ENCODE assay signal across 24 mouse cellular contexts in the genomic region with DNA sequence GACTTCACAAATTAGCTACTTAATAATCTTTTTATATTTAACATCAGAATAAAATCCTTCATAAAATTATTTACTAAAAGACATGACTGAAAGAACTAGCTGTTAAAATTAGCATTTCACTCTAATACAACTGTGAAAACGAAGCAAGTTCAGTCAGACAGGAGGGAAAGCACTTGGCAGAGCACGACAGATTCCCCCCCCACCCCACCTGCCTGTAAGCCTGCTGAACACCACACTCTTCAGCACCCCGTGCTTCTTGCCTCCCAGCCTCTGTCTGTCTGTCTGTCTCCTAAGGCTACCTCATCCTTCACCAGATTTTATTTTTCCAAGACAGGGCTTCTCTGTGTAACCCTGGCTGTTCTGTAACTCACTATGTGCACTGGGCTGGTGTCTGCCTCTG. TPM values are rescaled to one million over a fixed set of nuclear protein-coding genes. Genes with fewer than 3 reads are reported as not detected.
A peak's percentile ranks its signal among the peaks of the same experiment; 100 is the strongest.
DNase-seq lines count a peak whose midpoint lies in the region; ATAC-seq and TF ChIP-seq lines count a peak whose summit lies in the region.
"Had no signal": no experiment of that assay in that cellular context is flagged by ENCODE, and none has a peak within 500 bp of the region (broad histone marks: within the 10 kb centered on the region; RNA-seq: fewer than 3 reads in every experiment).

No protein-coding gene starts in this region.

- H3K36me3 ChIP-seq in hindbrain, postnatal 0 days (ENCODE audit: insufficient read depth, low read length): no peaks in the 10 kb centered on the region
- H3K36me3 ChIP-seq in hindbrain, embryonic 14.5 days (replicated peaks; ENCODE audit: control insufficient read depth, insufficient read depth): no peaks in the 10 kb centered on the region
- H3K36me3 ChIP-seq in forebrain, embryonic 12.5 days (replicated peaks): no peaks in the 10 kb centered on the region
- H3K36me3 ChIP-seq in limb, embryonic 10.5 days: peaks cover 36% of the 10 kb centered on the region
- H3K36me3 ChIP-seq: hindbrain, embryonic 15.5 days had no signal

- 28% methylated on average over 3 of the region's 3 CpGs for WGBS in hindbrain, postnatal 0 days
- 47% methylated on average over 3 of the region's 3 CpGs for WGBS in hindbrain, embryonic 14.5 days
- 59% methylated on average over 3 of the region's 3 CpGs for WGBS in forebrain, embryonic 12.5 days
- WGBS in limb, embryonic 10.5 days: 71% methylated on average over 3 of the region's 3 CpGs

- H3K4me3 ChIP-seq in hindbrain, postnatal 0 days (ENCODE audit: low read length): no peak overlapping the region
- no peak overlapping the region for H3K4me3 ChIP-seq in hindbrain, embryonic 14.5 days (replicated peaks; ENCODE audit: low read length)
- no peak overlapping the region for H3K4me3 ChIP-seq in forebrain, embryonic 12.5 days (replicated peaks)
- H3K4me3 ChIP-seq in limb, embryonic 10.5 days: no peak overlapping the region
- H3K4me3 ChIP-seq: heart, adult 2 months; hindbrain, embryonic 15.5 days; left cerebral cortex, adult 2 months; megakaryocyte, embryonic 14.5 days had no signal

- H3K27me3 ChIP-seq in hindbrain, postnatal 0 days (ENCODE audit: insufficient read depth, low read length): no peaks in the 10 kb centered on the region
- H3K27me3 ChIP-seq in hindbrain, embryonic 14.5 days (ENCODE audit: control insufficient read depth, insufficient read depth, low read length): no peaks in the 10 kb centered on the region
- H3K27me3 ChIP-seq in forebrain, embryonic 12.5 days: no peaks in the 10 kb centered on the region
- H3K27me3 ChIP-seq in limb, embryonic 10.5 days (ENCODE audit: low read depth, poor library complexity, severe bottlenecking): no peaks in the 10 kb centered on the region
- H3K27me3 ChIP-seq: CH12.LX; hindbrain, embryonic 15.5 days; megakaryocyte, embryonic 14.5 days had no signal

- no peaks in the 10 kb centered on the region for H3K9me3 ChIP-seq in hindbrain, postnatal 0 days (ENCODE audit: low read length)
- no peaks in the 10 kb centered on the region for H3K9me3 ChIP-seq in hindbrain, embryonic 14.5 days (ENCODE audit: control insufficient read depth, low read length)
- H3K9me3 ChIP-seq in forebrain, embryonic 12.5 days: no peaks in the 10 kb centered on the region
- H3K9me3 ChIP-seq in limb, embryonic 10.5 days (replicated peaks): no peaks in the 10 kb centered on the region
- H3K9me3 ChIP-seq: G1E; hindbrain, embryonic 15.5 days; megakaryocyte, embryonic 14.5 days had no signal

- TF ChIP-seq CTCF in hindbrain, postnatal 0 days (IDR thresholded peaks at IDR 0.05; ENCODE audit: low read depth): no peak
- TF ChIP-seq CTCF in brain, embryonic 14.5 days (IDR thresholded peaks at IDR 0.05; ENCODE audit: borderline replicate concordance, extremely low read depth, insufficient read depth, insufficient read length): no peak

- H3K9ac ChIP-seq in hindbrain, postnatal 0 days (replicated peaks; ENCODE audit: low read length): 0 out of 2 replicates have a peak overlapping the region, but pooled peaks have one; percentile 21
- no peak overlapping the region; the same call in 1 of the 2 replicates for H3K9ac ChIP-seq in hindbrain, embryonic 14.5 days
- no peak overlapping the region for H3K9ac ChIP-seq in forebrain, embryonic 12.5 days
- H3K9ac ChIP-seq: hindbrain, embryonic 15.5 days; liver, postnatal 0 days had no signal

- H3K27ac ChIP-seq in hindbrain, postnatal 0 days: no peak overlapping the region; the same call in 1 of the 2 replicates
- H3K27ac ChIP-seq in hindbrain, embryonic 14.5 days: no peak overlapping the region
- H3K27ac ChIP-seq in forebrain, embryonic 12.5 days: peak overlapping the region; percentile 38; the same call in 1 of the 2 replicates
- H3K27ac ChIP-seq in limb, embryonic 10.5 days: peak overlapping the region; percentile 32; the same call in 1 of the 2 replicates
- H3K27ac ChIP-seq: heart, adult 2 months; hindbrain, embryonic 15.5 days; left cerebral cortex, adult 2 months had no signal

- TF ChIP-seq POLR2A in brain, embryonic 14.5 days (IDR thresholded peaks at IDR 0.05; ENCODE audit: borderline replicate concordance, extremely low read depth, insufficient read depth, insufficient read length, poor library complexity, severe bottlenecking): no peak

- peaks cover 8% of the 10 kb centered on the region; the same call in 1 of the 2 replicates for H3K4me1 ChIP-seq in hindbrain, postnatal 0 days (ENCODE audit: insufficient read depth, low read length)
- peaks cover 48% of the 10 kb centered on the region for H3K4me1 ChIP-seq in hindbrain, embryonic 14.5 days (replicated peaks; ENCODE audit: control insufficient read depth, insufficient read depth, low read length)
- H3K4me1 ChIP-seq in forebrain, embryonic 12.5 days: peaks cover 81% of the 10 kb centered on the region
- peaks cover 69% of the 10 kb centered on the region for H3K4me1 ChIP-seq in limb, embryonic 10.5 days

- no peak overlapping the region for H3K4me2 ChIP-seq in hindbrain, postnatal 0 days (ENCODE audit: low read depth, low read length)
- H3K4me2 ChIP-seq in hindbrain, embryonic 14.5 days (replicated peaks): no peak overlapping the region
- H3K4me2 ChIP-seq in forebrain, embryonic 12.5 days: no peak overlapping the region
- H3K4me2 ChIP-seq: hindbrain, embryonic 15.5 days had no signal

- ATAC-seq in hindbrain, postnatal 0 days: no peak
- ATAC-seq in hindbrain, embryonic 14.5 days (ENCODE audit: low FRiP score): no peak
- ATAC-seq in forebrain, embryonic 12.5 days (ENCODE audit: low FRiP score): no peak
- ATAC-seq: intestine, postnatal 0 days; liver, postnatal 0 days had no signal

- no peak for DNase-seq in hindbrain, postnatal 0 days (ENCODE audit: low spot score)
- no peak for DNase-seq in hindbrain, embryonic 14.5 days (ENCODE audit: low spot score)
- peak; percentile 53 for DNase-seq in brain, embryonic 14.5 days (ENCODE audit: low read depth)
- DNase-seq in limb, embryonic 10.5 days (ENCODE audit: low spot score): no peak
- DNase-seq in c-Kit-positive CD71-positive TER-119-positive erythroid progenitor cells, embryonic 14.5 days (ENCODE audit: low spot score): no peak
- no peak for DNase-seq in lung, postnatal 25 days (ENCODE audit: low spot score)
- DNase-seq in lung, postnatal 36 days: no peak
- DNase-seq: adrenal gland, adult 2 months; B cell, adult 2 months; cerebellum, adult 8-10 months; gastrocnemius, postnatal 36 days; heart, adult 2 months; heart, postnatal 36 days; layer of hippocampus, adult 9-11 months; liver, postnatal 0 days; lung, postnatal 10 days; thymus, adult 2 months had no signal

RNA-seq across cellular contexts. Expression of a gene that starts 12.8 kb away (rescaled TPM):
- total RNA-seq in hindbrain, postnatal 0 days (2014; rRNA removed): 26.5 and 33.5 TPM in 2 replicates
- polyA plus RNA-seq in hindbrain, postnatal 0 days (2015; fragmentation: Nextera tagmentation; extraction: Ambion mirVana): 25.9 and 27.4 TPM in 2 replicates
- polyA plus RNA-seq in hindbrain, embryonic 14.5 days (2014; fragmentation: Nextera tagmentation; extraction: Ambion mirVana): 28.0 and 36.7 TPM in 2 replicates
- 29.5 and 43.0 TPM in 2 replicates for polyA plus RNA-seq in brain, embryonic 14.5 days (2012; rRNA removed)
- 66.4 and 67.3 TPM in 2 replicates for polyA plus RNA-seq in forebrain, embryonic 12.5 days (2016; fragmentation: Nextera tagmentation; extraction: Ambion mirVana)
- 50.3 and 58.5 TPM in 2 replicates for polyA plus RNA-seq in limb, embryonic 10.5 days (2016; fragmentation: Nextera tagmentation; extraction: Ambion mirVana)

Comparison
In these comparisons a context has a peak if more than half of its experiments do, and no peak if none do; other contexts are left out.
1. H3K27ac ChIP-seq: peak in forebrain, embryonic 12.5 days (single experiment) and limb, embryonic 10.5 days (single experiment); none in hindbrain, postnatal 0 days (single experiment) and hindbrain, embryonic 14.5 days (single experiment).